Mouse (Mus musculus): Measurements from ENCODE around the gene Npas4. TPM values are rescaled to one million over a fixed set of nuclear protein-coding genes. Genes with fewer than 3 reads are reported as not detected.
"Not testable (repeated sequence)": the region's sequence is repeated elsewhere in the genome, so short reads cannot be mapped to it uniquely, and the experiment has no call there.

Gene Npas4
- polyA plus RNA-seq, 1 experiment = 4.5 TPM

DNA sequence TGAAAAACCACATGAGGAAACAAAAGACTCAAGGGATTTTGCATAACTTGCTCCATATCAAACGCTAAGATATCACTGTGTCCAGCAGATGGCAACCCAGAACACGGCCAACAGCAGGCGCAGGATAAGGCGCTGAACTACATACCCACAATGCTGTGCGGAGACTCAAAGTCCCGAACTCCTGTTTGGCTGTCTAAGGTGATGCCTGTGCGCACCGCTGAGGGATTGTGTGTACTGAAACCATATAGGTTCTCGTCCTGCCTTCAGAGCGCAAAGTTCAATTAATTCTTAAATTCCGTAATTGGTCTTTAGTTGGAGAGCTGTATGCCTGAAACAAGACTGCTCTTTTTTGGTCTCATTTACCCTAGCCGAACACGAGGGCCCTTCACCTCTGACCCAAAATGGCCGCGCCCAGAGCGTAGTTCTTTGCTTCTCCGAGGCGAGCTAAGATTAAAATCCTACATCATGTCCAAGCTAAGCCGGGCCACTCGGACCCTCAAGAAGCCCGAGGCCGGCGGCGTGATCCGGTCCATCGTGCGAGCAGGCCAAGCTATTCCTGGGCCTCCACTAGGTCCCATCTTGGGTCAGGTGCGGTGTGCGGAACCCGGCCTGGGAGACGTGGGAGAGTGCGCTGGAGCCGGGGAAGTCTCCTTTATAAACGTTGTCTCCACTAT is 28.1 kb downstream of the Npas4 start, which contains the start of gene Mrpl11:
TSS of gene Mrpl11 (plus strand) at position 220 of the 674 bp plus-strand sequence.
- Histone ChIP-seq H3K4me1 (ENCODE audit: control insufficient read depth, insufficient read depth, low read length) (no peaks in the 10 kb centered on the region), H3K4me3 (ENCODE audit: insufficient read depth, low read length) (peak within 1 kb of the TSS; percentile 91), H3K27ac (ENCODE audit: insufficient read depth, low read length) (peak within 1 kb of the TSS; percentile 29)
- TF ChIP-seq CTCF (IDR thresholded peaks at IDR 0.05; ENCODE audit: borderline replicate concordance, insufficient read depth, low read length) = peak; percentile 82; the same call in 1 of the 2 replicates
- 0 out of 2 replicates have a peak, but pooled peaks have one; percentile 12 for TF ChIP-seq POLR2A (IDR thresholded peaks at IDR 0.05; ENCODE audit: low read depth, low read length)

DNA sequence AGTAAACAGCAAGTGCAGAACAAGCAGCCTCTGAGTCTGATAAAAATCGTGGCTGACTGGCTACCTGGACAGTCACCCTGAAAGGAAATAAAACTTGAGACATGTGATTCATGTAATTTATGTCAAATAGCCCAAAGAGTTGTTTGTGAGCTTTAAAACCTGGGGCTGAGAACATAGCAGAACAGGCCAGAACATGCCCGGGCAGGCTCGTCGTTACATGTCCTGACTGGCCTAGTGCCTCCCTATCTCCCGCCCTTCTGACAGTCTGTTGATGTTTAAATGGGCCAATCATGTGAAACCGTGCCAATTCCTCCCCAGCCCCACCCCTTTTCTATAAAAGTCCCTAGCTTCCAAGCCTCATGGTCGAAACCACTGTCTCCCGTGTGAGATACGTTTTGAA is 41.5 kb downstream of the Npas4 start:
- not testable (repeated sequence) for H3K4me3 ChIP-seq (ENCODE audit: insufficient read depth, low read length); H3K27ac ChIP-seq (ENCODE audit: insufficient read depth, low read length); H3K4me1 ChIP-seq (ENCODE audit: control insufficient read depth, insufficient read depth, low read length)

DNA sequence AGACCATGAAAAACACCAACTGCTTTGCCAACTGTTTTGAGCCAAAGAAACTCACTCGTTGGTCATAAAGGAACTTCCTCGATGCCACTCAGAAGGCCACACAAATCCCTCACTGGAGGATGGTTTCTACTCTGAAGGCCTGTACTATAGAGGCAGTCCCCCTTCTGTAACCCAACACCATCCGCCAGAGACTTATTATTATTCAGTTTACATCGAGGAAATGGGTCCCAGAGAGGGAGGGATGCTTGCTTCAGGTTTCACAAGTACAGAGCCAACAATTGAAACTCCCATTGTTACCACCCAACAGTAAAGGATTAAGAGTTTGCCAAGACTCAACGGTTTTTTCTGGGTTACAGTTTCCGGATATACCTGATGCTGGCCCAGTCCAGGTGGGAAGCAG is 44.6 kb downstream of the Npas4 start:
- no peak for TF ChIP-seq POLR2A (IDR thresholded peaks at IDR 0.05; ENCODE audit: low read depth, low read length)
- no peak for TF ChIP-seq CTCF (IDR thresholded peaks at IDR 0.05; ENCODE audit: borderline replicate concordance, insufficient read depth, low read length)

DNA sequence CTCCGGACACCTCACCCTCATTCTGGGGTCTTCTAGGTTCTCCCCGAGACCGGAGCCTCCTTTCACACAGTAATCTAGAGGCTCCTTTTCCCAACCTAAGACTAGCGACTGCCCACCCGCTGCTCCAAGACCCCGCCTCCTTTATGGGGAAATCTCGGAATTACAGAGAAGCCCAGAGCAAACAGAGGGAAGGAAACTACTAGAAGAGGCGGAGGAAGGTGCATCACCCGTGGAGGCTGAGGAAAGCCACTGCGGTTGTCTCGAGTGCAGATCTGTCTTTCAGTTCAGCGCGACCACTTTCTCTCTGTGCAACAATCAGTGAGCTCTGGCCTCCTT is 46.9 kb downstream of the Npas4 start:
- TF ChIP-seq POLR2A (IDR thresholded peaks at IDR 0.05; ENCODE audit: low read depth, low read length) (no peak), CTCF (IDR thresholded peaks at IDR 0.05; ENCODE audit: borderline replicate concordance, insufficient read depth, low read length) (no peak)
- no peaks in the 10 kb centered on the region for H3K4me1 ChIP-seq (ENCODE audit: control insufficient read depth, insufficient read depth, low read length)
- no peak overlapping the region for H3K27ac ChIP-seq (ENCODE audit: insufficient read depth, low read length)
- H3K4me3 ChIP-seq (ENCODE audit: insufficient read depth, low read length) = peak overlapping the region; percentile 38

More for the DNA sequence above, 44.6 kb downstream of the Npas4 start:
- Histone ChIP-seq H3K27ac (ENCODE audit: insufficient read depth, low read length) (no peak overlapping the region), H3K4me1 (ENCODE audit: control insufficient read depth, insufficient read depth, low read length) (no peaks in the 10 kb centered on the region), H3K4me3 (ENCODE audit: insufficient read depth, low read length) (no peak overlapping the region)

DNA sequence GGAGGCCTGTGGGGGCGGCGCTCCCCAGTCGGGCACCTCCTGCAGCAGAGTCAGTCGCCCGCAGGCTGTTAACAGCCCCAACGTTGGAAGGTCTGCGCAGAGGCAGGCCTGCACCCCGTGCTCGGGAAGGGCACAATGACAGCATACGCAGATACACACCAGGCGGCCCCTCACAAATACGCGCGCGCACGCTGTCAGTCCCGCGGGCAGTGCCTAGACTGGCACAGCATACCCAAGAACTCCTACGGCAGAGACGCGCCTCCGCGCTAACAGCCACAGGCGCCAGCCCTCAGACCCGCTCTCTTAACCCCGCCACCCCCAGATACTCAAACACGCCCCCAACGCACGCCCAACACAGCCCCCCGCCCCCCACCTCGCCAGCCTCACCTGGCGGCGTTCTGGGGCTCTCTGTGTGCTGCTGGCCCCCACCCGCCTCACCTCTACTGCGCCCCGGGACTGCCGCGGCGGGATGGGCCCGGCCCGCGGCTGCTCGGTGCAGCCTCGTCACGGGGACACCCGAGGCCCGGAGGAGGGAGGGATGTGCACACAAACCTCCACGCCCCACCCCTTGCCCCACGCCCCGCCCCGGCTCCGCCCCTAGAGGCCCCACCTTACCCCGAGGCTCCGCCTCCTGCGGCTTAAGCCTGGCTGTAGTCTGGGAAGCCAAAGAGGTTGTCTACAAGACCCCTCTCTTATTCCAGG is 47.4 kb downstream of the Npas4 start, which contains the start of gene Peli3:
TSS of gene Peli3 (minus strand) at position 577 of the 702 bp plus-strand sequence.
- Histone ChIP-seq H3K4me3 (ENCODE audit: insufficient read depth, low read length) (peak within 1 kb of the TSS; percentile 51), H3K4me1 (ENCODE audit: control insufficient read depth, insufficient read depth, low read length) (no peaks in the 10 kb centered on the region; the same call in 1 of the 2 replicates), H3K27ac (ENCODE audit: insufficient read depth, low read length) (no peak within 1 kb of the TSS)
- peak; percentile 55 for TF ChIP-seq POLR2A (IDR thresholded peaks at IDR 0.05; ENCODE audit: low read depth, low read length)
- no peak for TF ChIP-seq CTCF (IDR thresholded peaks at IDR 0.05; ENCODE audit: borderline replicate concordance, insufficient read depth, low read length)

DNA sequence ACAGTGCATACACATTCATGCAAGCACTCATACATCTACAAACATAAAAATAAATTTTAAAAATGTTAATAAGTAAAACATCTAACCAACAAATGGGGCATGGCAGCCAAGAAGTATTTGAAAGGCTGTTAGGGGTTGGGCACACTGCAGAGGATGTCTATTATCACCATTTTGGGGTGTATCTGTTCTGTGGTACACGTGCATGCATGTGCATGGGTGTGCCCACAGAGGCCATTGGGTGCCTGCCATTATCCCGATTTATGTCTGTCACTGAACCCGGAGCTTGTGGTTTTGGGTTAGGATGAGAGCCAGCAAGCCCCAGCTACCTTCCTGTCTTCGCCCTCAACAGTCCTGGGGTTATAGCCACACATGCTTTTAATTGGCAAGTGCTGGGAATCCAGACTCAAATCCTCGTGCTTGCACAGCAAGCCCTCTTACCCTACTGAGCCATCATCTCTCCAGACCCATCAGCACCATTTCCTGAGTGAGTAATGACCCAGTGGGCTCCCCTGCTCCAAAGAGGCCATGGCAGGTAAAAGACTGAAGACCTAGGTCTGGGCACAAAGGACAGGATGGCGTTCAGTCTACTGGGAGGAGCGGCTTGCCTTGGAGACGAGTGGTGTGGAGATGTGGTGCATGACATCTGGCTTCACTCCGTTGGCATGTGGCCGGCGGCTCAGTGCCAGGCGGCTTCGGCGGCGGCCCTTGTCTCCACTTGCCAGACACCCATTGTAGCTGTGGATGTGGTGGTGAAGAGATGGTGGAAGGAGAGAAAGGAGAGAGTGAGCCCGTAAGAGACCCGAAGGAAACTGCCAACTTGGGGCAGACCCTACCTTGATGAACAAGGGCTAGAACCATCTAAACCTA is 52.4 kb downstream of the Npas4 start:
- H3K4me1 ChIP-seq (ENCODE audit: control insufficient read depth, insufficient read depth, low read length) = no peaks in the 10 kb centered on the region; the same call in 1 of the 2 replicates
- H3K27ac ChIP-seq (ENCODE audit: insufficient read depth, low read length) = no peak overlapping the region
- TF ChIP-seq CTCF (IDR thresholded peaks at IDR 0.05; ENCODE audit: borderline replicate concordance, insufficient read depth, low read length) (no peak), POLR2A (IDR thresholded peaks at IDR 0.05; ENCODE audit: low read depth, low read length) (no peak)
- no peak overlapping the region for H3K4me3 ChIP-seq (ENCODE audit: insufficient read depth, low read length)

DNA sequence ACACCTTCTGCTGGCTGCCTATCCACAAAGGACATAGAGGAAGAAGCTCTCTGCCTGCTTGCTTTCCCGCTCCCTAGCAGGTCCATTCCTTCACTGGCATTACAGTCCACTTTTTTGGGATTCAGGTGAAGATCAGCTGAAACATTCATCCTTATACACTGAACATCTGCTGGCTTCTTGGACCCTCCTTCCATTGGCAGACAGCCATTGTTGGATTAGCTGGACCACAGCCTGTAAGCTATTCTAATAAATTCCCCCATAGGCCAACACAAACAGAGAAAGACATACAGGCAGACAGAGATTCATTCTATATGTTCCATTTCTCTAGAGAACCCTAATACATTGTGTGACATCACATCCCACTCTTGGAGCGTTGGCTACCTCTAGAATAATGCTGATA is 53.2 kb downstream of the Npas4 start:
- TF ChIP-seq CTCF (IDR thresholded peaks at IDR 0.05; ENCODE audit: borderline replicate concordance, insufficient read depth, low read length) = no peak
- TF ChIP-seq POLR2A (IDR thresholded peaks at IDR 0.05; ENCODE audit: low read depth, low read length) = no peak
- H3K4me3 ChIP-seq (ENCODE audit: insufficient read depth, low read length) = no peak overlapping the region

More for the DNA sequence above, 53.2 kb downstream of the Npas4 start:
- Histone ChIP-seq H3K27ac (ENCODE audit: insufficient read depth, low read length) (no peak overlapping the region), H3K4me1 (ENCODE audit: control insufficient read depth, insufficient read depth, low read length) (no peaks in the 10 kb centered on the region; the same call in 1 of the 2 replicates)

Other genes with a start within 250 kb of the Npas4 start
- gene Rbm4b, start 233.8 kb downstream of the Npas4 start, polyA plus RNA-seq (2011; ENCODE audit: insufficient read length, low read depth, missing spikeins) = 7.0 and 11.9 TPM in 2 replicates
- 39.8 and 48.3 TPM in 2 replicates for gene Rbm4, start 196.4 kb downstream of the Npas4 start, polyA plus RNA-seq (2011; ENCODE audit: insufficient read length, low read depth, missing spikeins)
- 7.8 and 16.1 TPM in 2 replicates for gene Gm21992, start 178.7 kb downstream of the Npas4 start, polyA plus RNA-seq (2011; ENCODE audit: insufficient read length, low read depth, missing spikeins)
- 33.4 and 33.6 TPM in 2 replicates for gene Rbm14, start 178.7 kb downstream of the Npas4 start, polyA plus RNA-seq (2011; ENCODE audit: insufficient read length, low read depth, missing spikeins)
- gene Ccs, start 151.0 kb downstream of the Npas4 start, polyA plus RNA-seq (2011; ENCODE audit: insufficient read length, low read depth, missing spikeins) = 43.3 and 48.7 TPM in 2 replicates
- gene Ccdc87, start 150.9 kb downstream of the Npas4 start, polyA plus RNA-seq (2011; ENCODE audit: insufficient read length, low read depth, missing spikeins) = 0.26 TPM in 1 of 2 replicates, not detected in the other
- 20.3 and 23.5 TPM in 2 replicates for gene Ctsf, start 135.2 kb downstream of the Npas4 start, polyA plus RNA-seq (2011; ENCODE audit: insufficient read length, low read depth, missing spikeins)
- 1.4 and 1.5 TPM in 2 replicates for gene Actn3, start 112.4 kb downstream of the Npas4 start, polyA plus RNA-seq (2011; ENCODE audit: insufficient read length, low read depth, missing spikeins)
- 9.5 and 11.1 TPM in 2 replicates for gene Zdhhc24, start 111.6 kb downstream of the Npas4 start, polyA plus RNA-seq (2011; ENCODE audit: insufficient read length, low read depth, missing spikeins)
- 1.7 and 4.0 TPM in 2 replicates for gene Bbs1, start 83.7 kb downstream of the Npas4 start, polyA plus RNA-seq (2011; ENCODE audit: insufficient read length, low read depth, missing spikeins)
- 74.9 and 81.0 TPM in 2 replicates for gene Dpp3, start 62.0 kb downstream of the Npas4 start, polyA plus RNA-seq (2011; ENCODE audit: insufficient read length, low read depth, missing spikeins)
- 0.99 and 2.5 TPM in 2 replicates for gene Peli3, start 47.2 kb downstream of the Npas4 start, polyA plus RNA-seq (2011; ENCODE audit: insufficient read length, low read depth, missing spikeins)
- gene Mrpl11, start 28.2 kb downstream of the Npas4 start, polyA plus RNA-seq (2011; ENCODE audit: insufficient read length, low read depth, missing spikeins) = 67.0 and 81.9 TPM in 2 replicates
- 6.0 and 8.0 TPM in 2 replicates for gene Slc29a2, start 33.5 kb upstream of the Npas4 start, polyA plus RNA-seq (2011; ENCODE audit: insufficient read length, low read depth, missing spikeins)
- gene B4gat1, start 48.5 kb upstream of the Npas4 start, polyA plus RNA-seq (2011; ENCODE audit: insufficient read length, low read depth, missing spikeins) = 31.4 and 33.5 TPM in 2 replicates
- gene AC124502.3, start 48.6 kb upstream of the Npas4 start, polyA plus RNA-seq (2011; ENCODE audit: insufficient read length, low read depth, missing spikeins) = 0.60 and 1.5 TPM in 2 replicates
- 12.9 and 14.5 TPM in 2 replicates for gene Brms1, start 51.0 kb upstream of the Npas4 start, polyA plus RNA-seq (2011; ENCODE audit: insufficient read length, low read depth, missing spikeins)
- 60.2 and 82.9 TPM in 2 replicates for gene Rin1, start 60.2 kb upstream of the Npas4 start, polyA plus RNA-seq (2011; ENCODE audit: insufficient read length, low read depth, missing spikeins)
- gene Cd248, start 77.8 kb upstream of the Npas4 start, polyA plus RNA-seq (2011; ENCODE audit: insufficient read length, low read depth, missing spikeins) = 202 and 292 TPM in 2 replicates
- 6.0 and 7.2 TPM in 2 replicates for gene Tmem151a, start 95.2 kb upstream of the Npas4 start, polyA plus RNA-seq (2011; ENCODE audit: insufficient read length, low read depth, missing spikeins)
- gene Yif1a, start 98.2 kb upstream of the Npas4 start, polyA plus RNA-seq (2011; ENCODE audit: insufficient read length, low read depth, missing spikeins) = 94.1 and 96.4 TPM in 2 replicates
- gene Cnih2, start 108.2 kb upstream of the Npas4 start, polyA plus RNA-seq (2011; ENCODE audit: insufficient read length, low read depth, missing spikeins) = 4.7 and 5.2 TPM in 2 replicates
- gene Rab1b, start 116.8 kb upstream of the Npas4 start, polyA plus RNA-seq (2011; ENCODE audit: insufficient read length, low read depth, missing spikeins) = 115 and 123 TPM in 2 replicates
- 20.1 and 24.2 TPM in 2 replicates for gene Klc2, start 128.2 kb upstream of the Npas4 start, polyA plus RNA-seq (2011; ENCODE audit: insufficient read length, low read depth, missing spikeins)

All from embryonic fibroblast, embryonic 13.5 days (primary cell).